Mouse (Mus musculus) leukemia stem cell, adult 10-12 weeks (primary cell): Measurements from ENCODE around the gene Asxl1. TPM values are rescaled to one million over a fixed set of nuclear protein-coding genes. Genes with fewer than 3 reads are reported as not detected.

ENCODE experiments used
- polyA plus RNA-seq: library from polyadenylated mRNA; stranded (reverse); fragments of >175 nt; gene quantifications from 2 replicates; pipeline ENCODE4 v1.2.3, GENCODE M21; 2012; ENCODE audit warnings: low replicate concordance

The Asxl1 gene
- polyA plus RNA-seq: 11.2 and 15.8 TPM in 2 replicates

DNA sequence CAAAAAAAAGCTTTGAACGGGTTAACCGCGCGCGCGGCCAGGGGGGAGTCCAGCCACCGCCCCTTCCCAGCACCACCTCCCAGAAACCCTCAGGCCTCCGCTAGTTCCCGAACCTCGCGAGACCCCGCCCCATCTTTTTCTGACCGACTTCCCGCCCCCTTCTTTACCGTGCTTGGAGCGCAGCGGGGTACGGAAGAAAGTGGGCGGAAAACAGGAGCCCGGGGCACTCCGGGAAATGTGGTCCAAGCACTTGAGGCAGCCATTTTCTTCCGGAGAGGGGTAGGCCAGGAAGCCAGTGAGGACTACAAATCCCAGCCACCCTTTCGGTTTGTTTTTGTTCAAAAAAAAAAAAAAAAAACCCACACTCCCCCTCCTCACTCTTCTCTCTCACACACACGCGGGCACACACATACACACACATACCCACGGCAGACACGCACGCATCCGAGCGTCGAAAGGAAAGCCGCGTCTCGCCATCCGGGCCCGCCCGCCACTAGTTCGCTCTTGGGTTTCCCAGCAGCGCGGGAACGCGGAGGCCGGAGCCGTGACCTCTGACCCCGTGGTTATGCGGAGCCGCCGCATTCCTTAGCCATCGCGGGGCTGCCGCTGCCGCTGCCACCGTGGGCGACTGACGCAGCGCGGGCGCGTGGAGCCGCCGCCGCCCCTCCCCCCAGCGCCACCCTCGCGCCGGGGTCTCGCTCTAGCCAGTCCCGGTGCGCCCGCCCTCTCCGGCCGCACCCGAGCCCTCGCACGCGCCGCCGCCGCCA is at the start of gene Asxl1:
Gene Asxl1, plus strand, starts transcription at position 376 of the 767 bp plus-strand sequence.

Other genes with a start within 250 kb of the Asxl1 start
- 7.5 and 16.0 TPM in 2 replicates for gene Hck, start 237.4 kb upstream of the Asxl1 start, polyA plus RNA-seq
- gene Tm9sf4, start 184.5 kb upstream of the Asxl1 start, polyA plus RNA-seq: 6.1 and 52.3 TPM in 2 replicates
- 4.2 and 6.9 TPM in 2 replicates for gene Tspyl3, start 120.4 kb upstream of the Asxl1 start, polyA plus RNA-seq
- 8.3 and 38.1 TPM in 2 replicates for gene Plagl2, start 104.4 kb upstream of the Asxl1 start, polyA plus RNA-seq
- 9.3 and 13.1 TPM in 2 replicates for gene Pofut1, start 104.3 kb upstream of the Asxl1 start, polyA plus RNA-seq
- gene Kif3b, start 54.4 kb upstream of the Asxl1 start, polyA plus RNA-seq: 0.80 and 2.3 TPM in 2 replicates
- gene 4930404H24Rik, start 147.0 kb downstream of the Asxl1 start, polyA plus RNA-seq: not detected in 2 replicates
- 9.1 and 10.7 TPM in 2 replicates for gene Nol4l, start 184.1 kb downstream of the Asxl1 start, polyA plus RNA-seq